Mouse (Mus musculus) ES-Bruce4 (cell line): Measurements from ENCODE around the gene Scaper.

Source experiments
- CTCF ChIP-seq: IDR thresholded peaks from one replicate; pipeline ENCODE4 v1.8.1; 2011; ENCODE audit warnings: low read depth, low read length
- EP300 ChIP-seq: IDR thresholded peaks from 2 replicates; pipeline ENCODE4 v1.6.1; 2011; ENCODE audit warnings: low read depth, low read length; ENCODE audit not compliant: insufficient read depth
- POLR2A ChIP-seq: IDR thresholded peaks from one replicate; pipeline ENCODE4 v1.8.1; 2011; ENCODE audit warnings: low read length; ENCODE audit not compliant: insufficient read depth

- TF ChIP-seq POLR2A (no peak), EP300 (no peak), CTCF (no peak)
These were observed 225.9 kb downstream of the Scaper start for GRCm38 (mm10) chr9:55712016-55712415.
